Comparison of ENCODE assay signal across 8 mouse cellular contexts in genomic region chr10:80665459-80665858, GRCm38 (mm10). TPM values are rescaled to one million over a fixed set of nuclear protein-coding genes. Genes with fewer than 3 reads are reported as not detected.
DNase-seq lines count a peak whose midpoint lies in the region; ATAC-seq and TF ChIP-seq lines count a peak whose summit lies in the region.

No protein-coding gene starts in this region.

- H3K9ac ChIP-seq in hindbrain, postnatal 0 days (replicated peaks; ENCODE audit: low read length) = no peak overlapping the region
- H3K9ac ChIP-seq in hindbrain, embryonic 11.5 days (ENCODE audit: low read depth, low read length) = no peak overlapping the region
- H3K9ac ChIP-seq in lung, embryonic 14.5 days = no peak overlapping the region

- H3K36me3 ChIP-seq in hindbrain, postnatal 0 days (ENCODE audit: insufficient read depth, low read length) = peaks cover 42% of the 10 kb centered on the region
- H3K36me3 ChIP-seq in hindbrain, embryonic 11.5 days (ENCODE audit: control insufficient read depth, insufficient read depth, low read length) = peaks cover 21% of the 10 kb centered on the region; the same call in 1 of the 2 replicates
- H3K36me3 ChIP-seq in embryonic facial prominence, embryonic 10.5 days (replicated peaks) = peaks cover 54% of the 10 kb centered on the region
- H3K36me3 ChIP-seq in lung, embryonic 14.5 days (ENCODE audit: insufficient read depth) = peaks cover 54% of the 10 kb centered on the region

- H3K4me3 ChIP-seq in hindbrain, postnatal 0 days (ENCODE audit: low read length) = no peak overlapping the region
- no peak overlapping the region for H3K4me3 ChIP-seq in hindbrain, embryonic 11.5 days (ENCODE audit: low read depth, low read length)
- peak overlapping the region; percentile 37; the same call in 1 of the 2 replicates for H3K4me3 ChIP-seq in embryonic facial prominence, embryonic 10.5 days
- H3K4me3 ChIP-seq in lung, embryonic 14.5 days (ENCODE audit: low read depth, low read length) = no peak overlapping the region

- DNase-seq in hindbrain, postnatal 0 days (ENCODE audit: low spot score) = no peak
- no peak for DNase-seq in hindbrain, embryonic 11.5 days (ENCODE audit: low spot score)
- DNase-seq in embryonic facial prominence, embryonic 10.5 days (ENCODE audit: low spot score) = no peak
- peak; percentile 45 for DNase-seq in induced T-regulatory cell, adult 2 months (ENCODE audit: low read depth)
- DNase-seq in lung, embryonic 14.5 days = no peak
- DNase-seq in right cerebral cortex, postnatal 4 days = no peak
- no peak for DNase-seq in ovary, postnatal 36 days (ENCODE audit: low spot score)

- peaks cover 6% of the 10 kb centered on the region; the same call in 1 of the 2 replicates for H3K4me1 ChIP-seq in hindbrain, postnatal 0 days (ENCODE audit: insufficient read depth, low read length)
- H3K4me1 ChIP-seq in hindbrain, embryonic 11.5 days (replicated peaks; ENCODE audit: control insufficient read depth, insufficient read depth, low read length) = no peaks in the 10 kb centered on the region
- H3K4me1 ChIP-seq in embryonic facial prominence, embryonic 10.5 days = peaks cover 45% of the 10 kb centered on the region
- peaks cover 19% of the 10 kb centered on the region for H3K4me1 ChIP-seq in lung, embryonic 14.5 days (ENCODE audit: insufficient read depth)

- no peaks in the 10 kb centered on the region for H3K27me3 ChIP-seq in hindbrain, postnatal 0 days (ENCODE audit: insufficient read depth, low read length)
- H3K27me3 ChIP-seq in hindbrain, embryonic 11.5 days (ENCODE audit: control insufficient read depth, insufficient read depth, low read length) = no peaks in the 10 kb centered on the region
- H3K27me3 ChIP-seq in embryonic facial prominence, embryonic 10.5 days (replicated peaks; ENCODE audit: low read depth, poor library complexity, severe bottlenecking) = no peaks in the 10 kb centered on the region
- H3K27me3 ChIP-seq in lung, embryonic 14.5 days (ENCODE audit: insufficient read depth, low read length) = no peaks in the 10 kb centered on the region

- WGBS in hindbrain, postnatal 0 days = 76% methylated on average over 4 of the region's 4 CpGs
- WGBS in hindbrain, embryonic 11.5 days = 73% methylated on average over 4 of the region's 4 CpGs
- 76% methylated on average over 4 of the region's 4 CpGs for WGBS in embryonic facial prominence, embryonic 10.5 days
- WGBS in lung, embryonic 14.5 days = 53% methylated on average over 4 of the region's 4 CpGs

- TF ChIP-seq CTCF in hindbrain, postnatal 0 days (IDR thresholded peaks at IDR 0.05; ENCODE audit: low read depth) = no peak
- no peak for TF ChIP-seq CTCF in lung, embryonic 14.5 days (IDR thresholded peaks at IDR 0.05; ENCODE audit: low read depth)

- no peaks in the 10 kb centered on the region for H3K9me3 ChIP-seq in hindbrain, postnatal 0 days (ENCODE audit: low read length)
- H3K9me3 ChIP-seq in hindbrain, embryonic 11.5 days (ENCODE audit: control insufficient read depth, low read length) = no peaks in the 10 kb centered on the region
- no peaks in the 10 kb centered on the region for H3K9me3 ChIP-seq in embryonic facial prominence, embryonic 10.5 days
- H3K9me3 ChIP-seq in lung, embryonic 14.5 days (ENCODE audit: low read depth, low read length) = no peaks in the 10 kb centered on the region

- ATAC-seq in hindbrain, postnatal 0 days = no peak
- no peak; the same call in 1 of the 2 replicates for ATAC-seq in hindbrain, embryonic 11.5 days (ENCODE audit: low FRiP score)
- ATAC-seq in lung, embryonic 14.5 days (ENCODE audit: insufficient read depth) = no peak; the same call in 1 of the 2 replicates
- ATAC-seq in frontal cortex, adult (ENCODE audit: low TSS enrichment) = no peak

- peak overlapping the region; percentile 41; the same call in 1 of the 2 replicates for H3K27ac ChIP-seq in hindbrain, postnatal 0 days
- H3K27ac ChIP-seq in hindbrain, embryonic 11.5 days (ENCODE audit: low read depth, low read length) = no peak overlapping the region
- 0 out of 2 replicates have a peak overlapping the region, but pooled peaks have one; percentile 1 for H3K27ac ChIP-seq in embryonic facial prominence, embryonic 10.5 days (replicated peaks)
- H3K27ac ChIP-seq in lung, embryonic 14.5 days (ENCODE audit: low read depth) = peak overlapping the region; percentile 60

- H3K4me2 ChIP-seq in hindbrain, postnatal 0 days (ENCODE audit: low read depth, low read length) = no peak overlapping the region
- H3K4me2 ChIP-seq in hindbrain, embryonic 11.5 days (replicated peaks; ENCODE audit: low read depth, low read length) = no peak overlapping the region
- peak overlapping the region; percentile 12; the same call in 1 of the 2 replicates for H3K4me2 ChIP-seq in lung, embryonic 14.5 days

RNA-seq across cellular contexts. Expression of gene Btbd2, which starts 8.6 kb away (rescaled TPM):
- total RNA-seq in hindbrain, postnatal 0 days (2014; rRNA removed) = 209 and 213 TPM in 2 replicates
- 81.9 and 82.8 TPM in 2 replicates for polyA plus RNA-seq in hindbrain, postnatal 0 days (2015; fragmentation: Nextera tagmentation; extraction: Ambion mirVana)
- 36.2 and 47.2 TPM in 2 replicates for polyA plus RNA-seq in hindbrain, embryonic 11.5 days (2014; fragmentation: Nextera tagmentation; extraction: Ambion mirVana)
- polyA plus RNA-seq in embryonic facial prominence, embryonic 10.5 days (2016; fragmentation: Nextera tagmentation; extraction: Ambion mirVana) = 83.2 and 84.8 TPM in 2 replicates
- 82.5 and 101 TPM in 2 replicates for polyA plus RNA-seq in lung, embryonic 14.5 days (2014; fragmentation: Nextera tagmentation; extraction: Ambion mirVana)

RNA-seq across cellular contexts. Expression of gene Mknk2, which starts 12.5 kb away (rescaled TPM):
- 84.5 and 95.4 TPM in 2 replicates for total RNA-seq in hindbrain, postnatal 0 days (2014; rRNA removed)
- 38.2 and 40.5 TPM in 2 replicates for polyA plus RNA-seq in hindbrain, postnatal 0 days (2015; fragmentation: Nextera tagmentation; extraction: Ambion mirVana)
- 47.0 and 48.4 TPM in 2 replicates for polyA plus RNA-seq in hindbrain, embryonic 11.5 days (2014; fragmentation: Nextera tagmentation; extraction: Ambion mirVana)
- 118 and 119 TPM in 2 replicates for polyA plus RNA-seq in embryonic facial prominence, embryonic 10.5 days (2016; fragmentation: Nextera tagmentation; extraction: Ambion mirVana)
- polyA plus RNA-seq in lung, embryonic 14.5 days (2014; fragmentation: Nextera tagmentation; extraction: Ambion mirVana) = 102 and 110 TPM in 2 replicates

RNA-seq across cellular contexts. Expression of gene Mob3a, which starts 36.3 kb away (rescaled TPM):
- total RNA-seq in hindbrain, postnatal 0 days (2014; rRNA removed) = 68.3 and 76.4 TPM in 2 replicates
- polyA plus RNA-seq in hindbrain, postnatal 0 days (2015; fragmentation: Nextera tagmentation; extraction: Ambion mirVana) = 37.2 and 38.8 TPM in 2 replicates
- 54.4 and 55.6 TPM in 2 replicates for polyA plus RNA-seq in hindbrain, embryonic 11.5 days (2014; fragmentation: Nextera tagmentation; extraction: Ambion mirVana)
- polyA plus RNA-seq in embryonic facial prominence, embryonic 10.5 days (2016; fragmentation: Nextera tagmentation; extraction: Ambion mirVana) = 54.4 and 54.7 TPM in 2 replicates
- 35.1 and 40.3 TPM in 2 replicates for polyA plus RNA-seq in lung, embryonic 14.5 days (2014; fragmentation: Nextera tagmentation; extraction: Ambion mirVana)

RNA-seq across cellular contexts. Expression of gene Izumo4, which starts 36.5 kb away (rescaled TPM):
- total RNA-seq in hindbrain, postnatal 0 days (2014; rRNA removed) = 31.1 and 31.6 TPM in 2 replicates
- polyA plus RNA-seq in hindbrain, postnatal 0 days (2015; fragmentation: Nextera tagmentation; extraction: Ambion mirVana) = 46.7 and 52.2 TPM in 2 replicates
- 10.3 and 11.4 TPM in 2 replicates for polyA plus RNA-seq in hindbrain, embryonic 11.5 days (2014; fragmentation: Nextera tagmentation; extraction: Ambion mirVana)
- 10.5 and 10.8 TPM in 2 replicates for polyA plus RNA-seq in embryonic facial prominence, embryonic 10.5 days (2016; fragmentation: Nextera tagmentation; extraction: Ambion mirVana)
- polyA plus RNA-seq in lung, embryonic 14.5 days (2014; fragmentation: Nextera tagmentation; extraction: Ambion mirVana) = 6.7 and 7.3 TPM in 2 replicates

RNA-seq across cellular contexts. Expression of gene Csnk1g2, which starts 42.8 kb away (rescaled TPM):
- 128 and 156 TPM in 2 replicates for total RNA-seq in hindbrain, postnatal 0 days (2014; rRNA removed)
- polyA plus RNA-seq in hindbrain, postnatal 0 days (2015; fragmentation: Nextera tagmentation; extraction: Ambion mirVana) = 94.3 and 95.5 TPM in 2 replicates
- polyA plus RNA-seq in hindbrain, embryonic 11.5 days (2014; fragmentation: Nextera tagmentation; extraction: Ambion mirVana) = 71.1 and 85.6 TPM in 2 replicates
- polyA plus RNA-seq in embryonic facial prominence, embryonic 10.5 days (2016; fragmentation: Nextera tagmentation; extraction: Ambion mirVana) = 198 TPM in 2 replicates
- polyA plus RNA-seq in lung, embryonic 14.5 days (2014; fragmentation: Nextera tagmentation; extraction: Ambion mirVana) = 105 and 124 TPM in 2 replicates
